Mouse (Mus musculus) hematopoietic multipotent progenitor cell, adult 10-12 weeks (in vitro differentiated cells): ENCODE measurements around the gene Slc6a21. TPM values are rescaled to one million over a fixed set of nuclear protein-coding genes. Genes with fewer than 3 reads are reported as not detected.

Experiments
- polyA plus RNA-seq: library from polyadenylated mRNA; stranded (reverse); fragments of >175 nt; gene quantifications from 2 replicates; pipeline ENCODE4 v1.2.3, GENCODE M21; 2012; ENCODE audit warnings: low replicate concordance

The Slc6a21 gene
- polyA plus RNA-seq = 0.34 and 0.58 TPM in 2 replicates

GRCm38 (mm10) chr7:45277136-45277760, at the start of gene Slc6a21:
Slc6a21 (plus strand) TSS chr7:45277513.

GRCm38 (mm10) chr7:45238723-45239496, 38.4 kb upstream of the Slc6a21 start, which contains the start of gene Cd37:
Cd37 (minus strand) TSS chr7:45239115.

GRCm38 (mm10) chr7:45240633-45241388, 36.5 kb upstream of the Slc6a21 start, which contains the start of gene Slc6a16:
Slc6a16 (plus strand) TSS chr7:45241085.

GRCm38 (mm10) chr7:45333431-45333982, 56.2 kb downstream of the Slc6a21 start, which contains the start of gene Trpm4:
Trpm4 (minus strand) TSS chr7:45333780.

GRCm38 (mm10) chr7:45335056-45335455, 57.7 kb downstream of the Slc6a21 start, which contains the start of gene Hrc:
Hrc (plus strand) TSS chr7:45335290.

Other genes starting within 250 kb of the Slc6a21 start
- 91.8 and 211 TPM in 2 replicates for gene Prr12, start 224.6 kb upstream of the Slc6a21 start, polyA plus RNA-seq
- 110 and 117 TPM in 2 replicates for gene Nosip, start 215.1 kb upstream of the Slc6a21 start, polyA plus RNA-seq
- gene Prrg2, start 214.8 kb upstream of the Slc6a21 start, polyA plus RNA-seq = 21.9 and 40.2 TPM in 2 replicates
- 45.4 and 68.2 TPM in 2 replicates for gene Rcn3, start 185.3 kb upstream of the Slc6a21 start, polyA plus RNA-seq
- 210 and 322 TPM in 2 replicates for gene Fcgrt, start 173.7 kb upstream of the Slc6a21 start, polyA plus RNA-seq
- 79.7 and 146 TPM in 2 replicates for gene Rps11, start 153.1 kb upstream of the Slc6a21 start, polyA plus RNA-seq
- gene Rpl13a, start 148.8 kb upstream of the Slc6a21 start, polyA plus RNA-seq = 6,038 and 6,758 TPM in 2 replicates
- gene Gm45713, start 141.3 kb upstream of the Slc6a21 start, polyA plus RNA-seq = 0.59 and 3.0 TPM in 2 replicates
- gene Flt3l, start 141.1 kb upstream of the Slc6a21 start, polyA plus RNA-seq = 106 and 107 TPM in 2 replicates
- gene Pih1d1, start 123.2 kb upstream of the Slc6a21 start, polyA plus RNA-seq = 35.7 and 44.2 TPM in 2 replicates
- gene Aldh16a1, start 122.9 kb upstream of the Slc6a21 start, polyA plus RNA-seq = 98.2 and 154 TPM in 2 replicates
- gene Slc17a7, start 113.6 kb upstream of the Slc6a21 start, polyA plus RNA-seq = 0.10 and 0.24 TPM in 2 replicates
- gene Gfy, start 97.9 kb upstream of the Slc6a21 start, polyA plus RNA-seq = 0.10 TPM in 1 of 2 replicates, not detected in the other
- not detected in 2 replicates for gene Pth2, start 96.5 kb upstream of the Slc6a21 start, polyA plus RNA-seq
- 0.47 and 0.54 TPM in 2 replicates for gene Ccdc155, start 72.6 kb upstream of the Slc6a21 start, polyA plus RNA-seq
- 13.5 and 29.6 TPM in 2 replicates for gene Dkkl1, start 65.4 kb upstream of the Slc6a21 start, polyA plus RNA-seq
- 0.09 and 0.62 TPM in 2 replicates for gene Tead2, start 61.8 kb upstream of the Slc6a21 start, polyA plus RNA-seq
- 1,076 and 1,868 TPM in 2 replicates for gene Cd37, start 38.4 kb upstream of the Slc6a21 start, polyA plus RNA-seq
- not detected in 2 replicates for gene Slc6a16, start 36.4 kb upstream of the Slc6a21 start, polyA plus RNA-seq
- 6.9 and 12.1 TPM in 2 replicates for gene Trpm4, start 56.3 kb downstream of the Slc6a21 start, polyA plus RNA-seq
- not detected in 2 replicates for gene Hrc, start 57.8 kb downstream of the Slc6a21 start, polyA plus RNA-seq
- gene Ppfia3, start 89.5 kb downstream of the Slc6a21 start, polyA plus RNA-seq = 0.28 and 2.0 TPM in 2 replicates
- gene Lin7b, start 93.1 kb downstream of the Slc6a21 start, polyA plus RNA-seq = 0.53 TPM in 1 of 2 replicates, not detected in the other
- 628 and 1,029 TPM in 2 replicates for gene Snrnp70, start 118.2 kb downstream of the Slc6a21 start, polyA plus RNA-seq
- not detected in 2 replicates for gene Kcna7, start 128.1 kb downstream of the Slc6a21 start, polyA plus RNA-seq
- gene Ntf5, start 136.2 kb downstream of the Slc6a21 start, polyA plus RNA-seq = 0.08 and 0.28 TPM in 2 replicates
- not detected in 2 replicates for gene Lhb, start 143.3 kb downstream of the Slc6a21 start, polyA plus RNA-seq
- gene Gys1, start 157.3 kb downstream of the Slc6a21 start, polyA plus RNA-seq = 15.9 and 25.8 TPM in 2 replicates
- gene Ruvbl2, start 160.6 kb downstream of the Slc6a21 start, polyA plus RNA-seq = 87.7 and 154 TPM in 2 replicates
- 6,376 and 13,145 TPM in 2 replicates for gene Ftl1, start 182.4 kb downstream of the Slc6a21 start, polyA plus RNA-seq
- 173 and 185 TPM in 2 replicates for gene Bax, start 189.4 kb downstream of the Slc6a21 start, polyA plus RNA-seq
- gene Tulp2, start 204.4 kb downstream of the Slc6a21 start, polyA plus RNA-seq = not detected in 2 replicates
- gene Gm45808, start 209.3 kb downstream of the Slc6a21 start, polyA plus RNA-seq = not detected in 2 replicates
- gene Dhdh, start 211.3 kb downstream of the Slc6a21 start, polyA plus RNA-seq = 0.81 and 2.1 TPM in 2 replicates
- 224 and 245 TPM in 2 replicates for gene Nucb1, start 232.9 kb downstream of the Slc6a21 start, polyA plus RNA-seq
- 60.5 and 214 TPM in 2 replicates for gene Ppp1r15a, start 248.8 kb downstream of the Slc6a21 start, polyA plus RNA-seq
- 0.77 and 1.2 TPM in 2 replicates for gene Plekha4, start 248.8 kb downstream of the Slc6a21 start, polyA plus RNA-seq